Mouse (Mus musculus): ENCODE measurements around the gene Vwf. TPM values are rescaled to one million over a fixed set of nuclear protein-coding genes. Genes with fewer than 3 reads are reported as not detected.

Gene Vwf
- polyA plus RNA-seq, 1 experiment from 2014 or later, result 20.8 TPM

DNA sequence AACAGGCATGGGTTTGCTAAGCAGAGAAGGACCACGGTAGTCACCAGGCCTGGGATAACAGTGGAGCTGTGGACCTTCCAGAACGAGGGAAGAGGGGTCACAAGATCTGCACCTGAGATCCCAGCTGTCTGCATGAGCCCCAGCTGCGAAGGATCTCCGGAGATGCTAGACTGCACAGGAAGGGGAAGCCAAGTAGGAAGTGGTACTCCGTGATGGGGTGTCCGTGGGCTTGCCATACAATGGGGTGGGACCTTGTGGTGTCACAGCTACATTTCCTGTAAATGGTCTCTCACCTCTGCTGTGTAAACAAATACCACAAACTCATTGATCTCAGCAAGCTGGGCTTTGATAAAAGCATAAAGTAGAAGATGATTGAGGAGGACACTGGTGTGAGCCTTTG lies 22.5 kb upstream of the Vwf start:
- WGBS, result 74% methylated on average over 6 of the region's 6 CpGs
- Histone ChIP-seq H3K9me3 (no peaks in the 10 kb centered on the region), H3K27ac (no peak overlapping the region), H3K9ac (no peak overlapping the region), H3K4me3 (no peak overlapping the region), H3K4me1 (peaks cover 23% of the 10 kb centered on the region; the same call in 1 of the 2 replicates), H3K36me3 (no peaks in the 10 kb centered on the region), H3K27me3 (no peaks in the 10 kb centered on the region), H3K4me2 (no peak overlapping the region)
- ATAC-seq (ENCODE audit: borderline replicate concordance, extremely low read depth, low FRiP score, low TSS enrichment), result no peak

GRCm38 (mm10) chr6:125526066-125526465 lies 20.5 kb upstream of the Vwf start:
- no peak overlapping the region for H3K27ac ChIP-seq
- H3K36me3 ChIP-seq, result no peaks in the 10 kb centered on the region
- H3K4me2 ChIP-seq, result no peak overlapping the region
- WGBS, result 40% methylated on average over 3 of the region's 3 CpGs
- H3K9me3 ChIP-seq, result no peaks in the 10 kb centered on the region
- no peaks in the 10 kb centered on the region for H3K27me3 ChIP-seq
- peaks cover 23% of the 10 kb centered on the region; the same call in 1 of the 2 replicates for H3K4me1 ChIP-seq
- H3K4me3 ChIP-seq, result no peak overlapping the region
- ATAC-seq (ENCODE audit: borderline replicate concordance, extremely low read depth, low FRiP score, low TSS enrichment), result no peak
- H3K9ac ChIP-seq, result no peak overlapping the region

GRCm38 (mm10) chr6:125528614-125529200 lies 17.9 kb upstream of the Vwf start:
- Histone ChIP-seq H3K4me1 (peaks cover 11% of the 10 kb centered on the region; the same call in 1 of the 2 replicates), H3K9me3 (no peaks in the 10 kb centered on the region), H3K27me3 (no peaks in the 10 kb centered on the region), H3K4me3 (no peak overlapping the region), H3K27ac (peak overlapping the region; percentile 15; the same call in 1 of the 2 replicates), H3K4me2 (no peak overlapping the region), H3K36me3 (no peaks in the 10 kb centered on the region), H3K9ac (no peak overlapping the region)
- WGBS, result 76% methylated on average over 9 of the region's 9 CpGs
- ATAC-seq (ENCODE audit: borderline replicate concordance, extremely low read depth, low FRiP score, low TSS enrichment), result no peak

- ATAC-seq (ENCODE audit: borderline replicate concordance, extremely low read depth, low FRiP score, low TSS enrichment), result no peak
- Histone ChIP-seq H3K9ac (no peak overlapping the region), H3K4me2 (no peak overlapping the region), H3K27me3 (no peaks in the 10 kb centered on the region), H3K27ac (peak overlapping the region; percentile 37; the same call in 1 of the 2 replicates), H3K4me1 (peaks cover 11% of the 10 kb centered on the region; the same call in 1 of the 2 replicates), H3K36me3 (no peaks in the 10 kb centered on the region), H3K9me3 (no peaks in the 10 kb centered on the region), H3K4me3 (no peak overlapping the region)
- WGBS, result 74% methylated on average over 5 of the region's 5 CpGs
Observed at GRCm38 (mm10) chr6:125529479-125529878, 17.1 kb upstream of the Vwf start.

DNA sequence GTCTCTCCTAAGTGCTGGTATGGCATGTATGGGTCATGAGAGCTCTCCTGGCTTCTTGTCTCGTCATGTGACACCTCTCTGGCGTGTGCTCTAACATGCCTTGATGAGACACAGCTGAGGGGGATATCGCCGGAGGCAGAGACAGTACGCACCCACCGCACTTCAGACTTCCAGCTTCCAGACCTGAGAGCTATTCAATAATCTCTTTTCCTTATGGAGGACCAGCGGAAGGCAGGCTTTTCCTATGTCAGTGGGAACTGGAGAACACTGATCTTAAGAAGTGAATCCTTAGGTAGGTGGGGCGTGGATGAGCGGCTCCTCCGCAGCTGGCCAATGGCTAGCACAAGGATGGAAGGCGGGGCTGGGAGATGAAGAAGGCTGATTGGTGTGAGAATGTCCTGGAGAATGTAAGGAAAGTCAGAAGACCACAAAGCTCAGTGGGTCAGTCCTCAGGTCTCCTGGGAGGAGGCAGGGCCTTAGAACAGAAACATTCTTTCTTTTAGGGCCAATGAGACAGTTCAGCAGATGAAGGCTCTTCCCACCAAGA lies 13.4 kb upstream of the Vwf start:
- Histone ChIP-seq H3K9me3 (no peaks in the 10 kb centered on the region), H3K27me3 (no peaks in the 10 kb centered on the region), H3K9ac (no peak overlapping the region), H3K4me2 (no peak overlapping the region), H3K4me3 (no peak overlapping the region), H3K27ac (no peak overlapping the region), H3K4me1 (peaks cover 5% of the 10 kb centered on the region; the same call in 1 of the 2 replicates), H3K36me3 (no peaks in the 10 kb centered on the region)
- ATAC-seq (ENCODE audit: borderline replicate concordance, extremely low read depth, low FRiP score, low TSS enrichment), result no peak
- WGBS, result 81% methylated on average over 11 of the region's 11 CpGs

DNA sequence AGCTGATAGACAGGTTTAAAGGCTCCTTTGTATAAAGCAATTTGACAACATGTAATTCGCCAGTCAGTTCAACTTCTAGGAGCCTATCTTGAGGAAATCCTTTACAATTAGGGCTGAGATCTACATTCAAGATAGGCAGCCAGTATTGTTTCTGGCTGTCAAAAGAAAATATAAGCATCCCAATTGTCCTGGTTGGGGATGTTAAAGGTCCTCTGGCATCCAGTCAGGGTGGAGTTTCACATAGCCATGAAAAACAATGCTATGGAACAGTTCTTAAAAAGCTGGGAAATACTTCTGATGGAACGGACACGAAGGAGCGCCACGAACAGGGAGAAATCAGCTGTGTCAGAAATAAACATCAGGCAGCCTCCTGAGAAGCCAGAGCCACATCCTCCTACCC lies 11.6 kb upstream of the Vwf start:
- no peak overlapping the region for H3K27ac ChIP-seq
- no peaks in the 10 kb centered on the region for H3K9me3 ChIP-seq
- no peak for ATAC-seq (ENCODE audit: borderline replicate concordance, extremely low read depth, low FRiP score, low TSS enrichment)
- H3K4me3 ChIP-seq, result no peak overlapping the region
- H3K4me2 ChIP-seq, result no peak overlapping the region
- H3K4me1 ChIP-seq, result peaks cover 2% of the 10 kb centered on the region; the same call in 1 of the 2 replicates
- no peaks in the 10 kb centered on the region for H3K36me3 ChIP-seq
- no peaks in the 10 kb centered on the region for H3K27me3 ChIP-seq
- 56% methylated on average over 5 of the region's 5 CpGs for WGBS
- H3K9ac ChIP-seq, result no peak overlapping the region

GRCm38 (mm10) chr6:125538469-125538868 lies 8.1 kb upstream of the Vwf start:
- Histone ChIP-seq H3K9ac (no peak overlapping the region), H3K4me1 (peaks cover 2% of the 10 kb centered on the region; the same call in 1 of the 2 replicates), H3K27ac (no peak overlapping the region), H3K4me2 (no peak overlapping the region), H3K27me3 (no peaks in the 10 kb centered on the region), H3K4me3 (no peak overlapping the region), H3K36me3 (no peaks in the 10 kb centered on the region), H3K9me3 (no peaks in the 10 kb centered on the region)
- no peak for ATAC-seq (ENCODE audit: borderline replicate concordance, extremely low read depth, low FRiP score, low TSS enrichment)
- WGBS, result 81% methylated on average over 5 of the region's 5 CpGs

DNA sequence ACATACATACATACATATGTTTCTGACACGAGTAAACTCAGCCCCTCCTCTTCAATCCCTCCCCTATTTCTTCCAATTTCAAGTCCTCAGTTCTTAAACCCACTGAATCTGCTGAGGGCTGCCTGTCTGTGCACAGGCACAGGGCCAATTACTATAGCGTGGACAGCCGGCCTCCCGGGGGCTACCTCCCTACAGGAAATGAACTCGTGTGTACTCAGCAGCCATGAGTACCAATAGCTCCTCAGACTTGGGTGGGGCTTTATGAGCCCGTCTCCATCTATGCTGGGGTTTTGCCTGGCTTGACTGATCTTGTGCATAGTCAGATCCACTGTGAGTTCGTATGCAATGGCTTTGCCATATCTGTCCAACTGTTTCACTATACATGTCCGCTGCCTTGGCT lies 7.2 kb upstream of the Vwf start:
- H3K27me3 ChIP-seq, result no peaks in the 10 kb centered on the region
- H3K9ac ChIP-seq, result no peak overlapping the region
- H3K4me3 ChIP-seq, result no peak overlapping the region
- no peak overlapping the region for H3K27ac ChIP-seq
- no peaks in the 10 kb centered on the region for H3K36me3 ChIP-seq
- H3K9me3 ChIP-seq, result no peaks in the 10 kb centered on the region
- 30% methylated on average over 8 of the region's 8 CpGs for WGBS
- H3K4me2 ChIP-seq, result no peak overlapping the region
- peak; percentile 23; the same call in 1 of the 2 replicates for ATAC-seq (ENCODE audit: borderline replicate concordance, extremely low read depth, low FRiP score, low TSS enrichment)
- peaks cover 2% of the 10 kb centered on the region; the same call in 1 of the 2 replicates for H3K4me1 ChIP-seq

- no peak overlapping the region for H3K9ac ChIP-seq
- 75% methylated on average over 10 of the region's 10 CpGs for WGBS
- no peak for ATAC-seq (ENCODE audit: borderline replicate concordance, extremely low read depth, low FRiP score, low TSS enrichment)
- H3K36me3 ChIP-seq, result no peaks in the 10 kb centered on the region
- no peak overlapping the region for H3K4me3 ChIP-seq
- peaks cover 2% of the 10 kb centered on the region; the same call in 1 of the 2 replicates for H3K4me1 ChIP-seq
- no peak overlapping the region for H3K27ac ChIP-seq
- no peaks in the 10 kb centered on the region for H3K9me3 ChIP-seq
- no peak overlapping the region for H3K4me2 ChIP-seq
- no peaks in the 10 kb centered on the region for H3K27me3 ChIP-seq
Observed at GRCm38 (mm10) chr6:125540199-125540598, 6.4 kb upstream of the Vwf start.

GRCm38 (mm10) chr6:125540826-125541225 lies 5.7 kb upstream of the Vwf start:
- Histone ChIP-seq H3K27ac (no peak overlapping the region), H3K27me3 (no peaks in the 10 kb centered on the region), H3K4me2 (no peak overlapping the region), H3K36me3 (no peaks in the 10 kb centered on the region), H3K9ac (no peak overlapping the region), H3K4me1 (peaks cover 2% of the 10 kb centered on the region; the same call in 1 of the 2 replicates), H3K4me3 (no peak overlapping the region), H3K9me3 (no peaks in the 10 kb centered on the region)
- ATAC-seq (ENCODE audit: borderline replicate concordance, extremely low read depth, low FRiP score, low TSS enrichment), result no peak
- 87% methylated on average over 6 of the region's 6 CpGs for WGBS

- no peak overlapping the region for H3K27ac ChIP-seq
- no peaks in the 10 kb centered on the region for H3K36me3 ChIP-seq
- no peaks in the 10 kb centered on the region for H3K9me3 ChIP-seq
- no peak overlapping the region for H3K9ac ChIP-seq
- ATAC-seq (ENCODE audit: borderline replicate concordance, extremely low read depth, low FRiP score, low TSS enrichment), result no peak
- peaks cover 2% of the 10 kb centered on the region; the same call in 1 of the 2 replicates for H3K4me1 ChIP-seq
- no peak overlapping the region for H3K4me3 ChIP-seq
- H3K27me3 ChIP-seq, result no peaks in the 10 kb centered on the region
- H3K4me2 ChIP-seq, result no peak overlapping the region
- 70% methylated on average over 6 of the region's 6 CpGs for WGBS
Observed at GRCm38 (mm10) chr6:125541296-125541695, 5.3 kb upstream of the Vwf start.

DNA sequence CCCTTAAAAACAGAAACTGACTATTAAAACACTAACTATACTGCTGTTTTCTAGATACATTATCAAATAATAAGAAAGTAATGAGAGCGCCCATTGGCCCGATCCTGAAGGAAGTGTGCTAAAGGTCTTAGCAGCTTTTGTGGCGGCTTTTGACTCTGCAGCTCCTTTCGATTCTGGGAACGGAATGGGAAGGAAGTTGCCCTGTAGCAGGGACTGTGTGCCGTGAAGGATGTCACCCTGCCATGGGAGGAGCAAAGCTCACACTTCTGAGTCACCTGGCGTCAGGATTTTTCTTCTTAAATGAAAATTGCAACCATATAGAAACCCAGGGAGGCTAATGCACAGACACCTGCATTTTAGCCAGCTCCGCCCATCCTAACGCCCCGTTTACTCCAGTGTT lies 1.8 kb downstream of the Vwf start:
- H3K27ac ChIP-seq, result no peak overlapping the region
- no peaks in the 10 kb centered on the region for H3K36me3 ChIP-seq
- no peak overlapping the region for H3K4me3 ChIP-seq
- H3K9me3 ChIP-seq, result no peaks in the 10 kb centered on the region
- no peak for ATAC-seq (ENCODE audit: borderline replicate concordance, extremely low read depth, low FRiP score, low TSS enrichment)
- H3K4me2 ChIP-seq, result no peak overlapping the region
- H3K9ac ChIP-seq, result no peak overlapping the region
- peaks cover 9% of the 10 kb centered on the region for H3K4me1 ChIP-seq
- H3K27me3 ChIP-seq, result no peaks in the 10 kb centered on the region
- WGBS, result 59% methylated on average over 10 of the region's 10 CpGs

All from lung, embryonic 15.5 days (tissue).